Mouse (Mus musculus): ENCODE data around the gene Synpo2l. TPM values are rescaled to one million over a fixed set of nuclear protein-coding genes. Genes with fewer than 3 reads are reported as not detected.

Gene Synpo2l
- total RNA-seq, 1 experiment, result 1.1 TPM

DNA sequence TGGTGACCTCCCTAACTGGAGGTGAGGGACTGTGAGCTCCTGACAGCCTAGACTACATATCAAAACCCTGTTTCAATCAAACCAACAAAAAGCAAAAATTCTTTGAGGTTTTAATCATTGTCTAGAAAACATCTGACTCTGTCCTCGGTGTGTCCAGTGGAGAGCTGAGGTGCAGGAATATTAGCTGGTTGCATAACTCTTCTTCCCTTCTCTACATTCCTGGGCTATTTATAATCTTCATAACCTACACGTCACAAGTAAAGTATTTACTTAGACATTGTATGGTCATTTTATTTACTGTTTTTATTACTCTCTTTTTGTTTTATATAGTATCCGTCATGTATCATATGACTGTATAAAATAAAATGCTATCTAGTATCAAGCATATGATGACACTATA lies 58.6 kb downstream of the Synpo2l start:
- TF ChIP-seq HCFC1 (IDR thresholded peaks at IDR 0.05; ENCODE audit: borderline replicate concordance, insufficient read depth, low read length) (no peak), CHD2 (IDR thresholded peaks at IDR 0.05; ENCODE audit: low read depth, low read length) (no peak), ZC3H11A (IDR thresholded peaks at IDR 0.05; ENCODE audit: borderline replicate concordance, low read depth, low read length) (no peak), MAFK (IDR thresholded peaks at IDR 0.05; ENCODE audit: insufficient read depth, low read depth, low read length) (no peak), ZNF384 (IDR thresholded peaks at IDR 0.05; ENCODE audit: low read depth, low read length) (no peak)
- H3K36me3 ChIP-seq (ENCODE audit: control insufficient read depth, insufficient read depth, low read length, poor library complexity, severe bottlenecking), result peaks cover 6% of the 10 kb centered on the region
- peaks cover 0 to 3% of the 10 kb centered on the region in 2 experiments; a peak in 1 of 4 replicates for H3K4me1 ChIP-seq (ENCODE audit: control insufficient read depth in 2 of 2, insufficient read depth in 2 of 2, low read length in 2 of 2, poor library complexity in 1 of 2)
- H3K9me3 ChIP-seq (ENCODE audit: control insufficient read depth, insufficient read depth, low read depth, low read length), result no peaks in the 10 kb centered on the region
- no peak overlapping the region for H3K27ac ChIP-seq (ENCODE audit: insufficient read depth, low read depth, low read length, poor library complexity, severe bottlenecking)
- H3K4me3 ChIP-seq (ENCODE audit: insufficient read depth in 1 of 2, low read depth in 1 of 2, low read length in 2 of 2, poor library complexity in 1 of 2, severe bottlenecking in 1 of 2), result no peak overlapping the region
- in situ Hi-C loops (cut with MboI; ENCODE audit: low sequenced_read_pairs in 2 of 2, unreplicated experiment in 2 of 2), result no loop called here
- no peak for DNase-seq (ENCODE audit: low read depth, low spot score)
- no peak overlapping the region for H3K9ac ChIP-seq (ENCODE audit: insufficient read depth, low read depth, low read length, poor library complexity, severe bottlenecking)

Other genes with a start within 250 kb of the Synpo2l start
- gene Cfap70, start 216.1 kb downstream of the Synpo2l start, total RNA-seq (2012; rRNA removed), result 0.36 and 0.58 TPM in 2 replicates
- gene Anxa7, start 188.2 kb downstream of the Synpo2l start, total RNA-seq (2012; rRNA removed), result 37.3 and 55.2 TPM in 2 replicates
- 1.1 and 1.7 TPM in 2 replicates for gene Mss51, start 171.5 kb downstream of the Synpo2l start, total RNA-seq (2012; rRNA removed)
- 30.8 and 32.0 TPM in 2 replicates for gene Ppp3cb, start 121.8 kb downstream of the Synpo2l start, total RNA-seq (2012; rRNA removed)
- gene Usp54, start 27.3 kb downstream of the Synpo2l start, total RNA-seq (2012; rRNA removed), result 15.3 and 16.6 TPM in 2 replicates
- gene Myoz1, start 11.8 kb downstream of the Synpo2l start, total RNA-seq (2012; rRNA removed), result 0.16 TPM in 1 of 2 replicates, not detected in the other
- gene Sec24c, start 6.0 kb upstream of the Synpo2l start, total RNA-seq (2012; rRNA removed), result 104 TPM in 2 replicates
- gene Fut11, start 26.6 kb upstream of the Synpo2l start, total RNA-seq (2012; rRNA removed), result 5.0 and 6.1 TPM in 2 replicates
- gene Chchd1, start 34.7 kb upstream of the Synpo2l start, total RNA-seq (2012; rRNA removed), result 136 and 137 TPM in 2 replicates
- 33.2 and 33.9 TPM in 2 replicates for gene Zswim8, start 39.2 kb upstream of the Synpo2l start, total RNA-seq (2012; rRNA removed)
- gene Ndst2, start 66.2 kb upstream of the Synpo2l start, total RNA-seq (2012; rRNA removed), result 12.1 and 19.1 TPM in 2 replicates
- 28.7 and 31.2 TPM in 2 replicates for gene Camk2g, start 125.7 kb upstream of the Synpo2l start, total RNA-seq (2012; rRNA removed)
- 4.4 and 13.7 TPM in 2 replicates for gene Plau, start 168.3 kb upstream of the Synpo2l start, total RNA-seq (2012; rRNA removed)